Mouse (Mus musculus): ENCODE data around the gene Nploc4.

Nploc4 gene

DNA sequence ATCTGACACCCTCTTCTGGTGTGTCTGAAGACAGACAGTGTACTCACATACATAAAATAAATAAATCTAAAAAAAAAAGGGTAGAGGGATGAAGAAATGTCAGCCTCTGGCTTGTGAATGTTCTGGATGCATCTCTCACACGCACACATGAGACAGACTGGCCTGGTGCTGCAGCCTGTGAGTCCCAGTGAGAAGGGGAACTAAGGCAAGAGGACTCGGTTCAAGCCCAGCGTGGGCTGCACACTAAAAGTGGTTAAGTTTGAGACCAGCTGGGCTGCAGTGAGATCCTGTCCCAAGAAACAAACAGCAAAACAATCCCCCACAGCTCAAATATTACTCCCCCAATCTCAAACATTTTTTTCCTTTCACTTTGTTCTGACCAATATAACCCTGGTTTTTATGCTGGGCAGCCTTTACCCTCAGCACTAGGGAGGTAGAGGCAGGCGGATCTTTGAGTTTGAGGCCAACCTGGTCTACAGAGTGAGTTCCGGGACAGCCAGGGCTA lies 94.8 kb downstream of the Nploc4 start:
- in situ Hi-C loops (cut with MboI, MseI): no loop called here

DNA sequence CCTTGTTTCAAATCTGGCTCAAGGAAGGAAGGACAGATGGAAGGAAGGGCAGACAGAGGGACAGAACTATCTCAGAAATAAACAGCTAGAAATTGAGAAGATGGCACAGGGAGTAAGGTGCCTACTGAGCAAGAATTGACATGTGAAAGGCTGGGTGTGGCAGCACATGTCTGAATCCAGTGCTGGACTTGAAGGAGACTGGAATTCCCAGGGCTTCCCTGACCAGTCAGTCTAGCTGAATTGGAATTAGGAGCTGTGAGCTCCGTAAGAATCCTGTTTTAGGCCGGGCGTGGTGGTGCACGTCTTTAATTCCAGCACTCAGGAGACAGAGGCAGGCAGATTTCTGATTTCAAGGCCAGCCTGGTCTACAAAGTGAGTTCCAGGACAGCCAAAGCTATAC lies 95.8 kb downstream of the Nploc4 start:
- in situ Hi-C loops (cut with MboI, MseI): no loop called here

DNA sequence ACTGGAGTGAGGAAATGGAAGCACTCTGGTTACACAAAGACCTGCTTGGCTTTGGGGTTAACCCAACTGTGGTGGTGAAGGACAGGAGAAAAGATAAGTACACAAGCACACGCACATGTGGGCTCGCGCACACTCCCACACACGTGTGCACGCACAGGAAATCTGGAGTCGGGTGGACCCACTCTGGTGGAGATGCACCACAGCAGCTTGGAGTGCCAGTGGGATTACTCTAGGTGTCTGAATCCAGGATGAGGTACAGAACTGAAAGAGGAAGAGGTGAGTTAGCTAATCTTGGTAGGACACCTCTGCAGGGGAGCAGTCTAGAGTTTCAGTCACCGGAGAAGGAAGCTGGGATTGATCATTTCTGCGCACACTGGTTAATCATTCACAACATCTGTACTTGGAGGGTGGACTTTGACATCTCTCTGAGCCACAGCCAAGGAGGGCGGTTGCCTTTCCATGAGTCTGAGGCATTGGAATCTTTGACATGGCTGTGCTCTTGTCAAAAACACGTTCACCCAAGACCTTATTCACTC lies 97.5 kb downstream of the Nploc4 start:
- in situ Hi-C loops (cut with MboI, MseI): no loop called here

DNA sequence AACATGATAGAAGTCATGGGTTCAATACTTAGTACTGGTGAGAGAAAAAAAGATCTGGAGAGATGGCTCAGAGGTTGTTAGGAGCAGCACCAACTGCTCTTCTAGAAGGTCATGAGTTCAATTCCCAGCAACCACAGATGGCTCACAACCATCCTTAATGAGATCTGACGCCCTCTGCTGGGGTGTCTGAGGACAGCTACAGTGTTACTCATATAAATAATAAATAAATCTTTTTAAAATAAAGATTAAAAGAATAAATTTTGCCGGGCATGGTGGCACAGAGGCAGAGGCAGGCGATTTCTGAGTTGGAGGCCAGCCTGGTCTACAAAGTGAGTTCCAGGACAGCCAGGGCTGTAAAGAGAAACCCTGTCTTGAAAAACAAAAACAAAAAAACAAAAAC lies 98.7 kb downstream of the Nploc4 start:
- in situ Hi-C loops (cut with MboI, MseI): no loop called here

DNA sequence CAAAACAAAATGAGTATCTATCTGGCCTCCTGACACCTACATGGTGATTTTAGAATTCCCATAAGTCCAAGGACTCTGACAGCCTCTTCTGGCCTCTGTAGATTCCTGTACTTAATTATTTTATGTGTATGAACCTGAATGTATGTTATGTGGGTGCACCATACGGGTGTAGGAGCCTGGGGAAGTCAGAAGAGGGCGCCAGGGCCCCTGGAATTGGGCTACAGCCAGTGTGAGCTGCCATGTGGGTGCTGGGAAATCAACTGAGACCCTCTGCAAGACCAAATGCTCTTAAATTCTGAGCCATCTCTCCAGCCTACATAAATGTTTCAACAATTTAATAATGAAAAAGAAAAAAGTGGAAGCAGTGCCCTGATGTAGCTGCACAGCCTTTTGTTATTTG lies 100.1 kb downstream of the Nploc4 start:
- in situ Hi-C loops (cut with MboI, MseI): no loop called here

DNA sequence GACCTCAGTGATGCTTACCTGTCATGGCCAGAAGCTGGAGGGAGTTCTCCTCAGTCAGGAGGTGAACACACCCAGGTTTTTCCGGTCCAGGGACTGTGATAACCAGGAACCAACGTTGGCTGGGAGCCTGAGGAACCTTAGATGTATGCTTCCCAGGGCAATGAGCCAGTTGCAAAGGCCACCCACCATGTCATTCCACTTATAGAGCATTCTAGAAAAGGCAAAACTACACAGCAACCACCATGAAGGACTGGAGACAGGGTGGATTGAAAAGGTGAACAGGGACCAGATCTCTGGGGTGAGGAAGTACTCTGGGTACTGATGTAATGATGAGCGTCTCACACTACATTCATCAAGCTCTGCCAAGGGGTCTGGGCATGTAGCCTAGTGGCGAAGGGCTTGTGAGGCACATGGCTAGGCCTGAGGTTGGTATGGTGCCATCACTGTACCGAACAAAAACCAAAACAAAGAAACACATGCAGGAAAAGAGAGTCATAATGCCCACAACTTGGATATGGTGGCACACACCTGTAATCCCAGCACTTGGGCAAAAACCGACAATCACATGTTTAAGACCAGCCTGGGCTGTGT lies 102.0 kb downstream of the Nploc4 start:
- in situ Hi-C loops (cut with MboI, MseI): no loop called here

All from T-helper 17 cell (primary cell).